Mouse (Mus musculus) ES-Bruce4 (cell line): Measurements from ENCODE around the gene Erc2.

Experiments used
- CTCF ChIP-seq: IDR thresholded peaks from one replicate; pipeline ENCODE4 v1.8.1; 2011; ENCODE audit warnings: low read depth, low read length
- POLR2A ChIP-seq: IDR thresholded peaks from one replicate; pipeline ENCODE4 v1.8.1; 2011; ENCODE audit warnings: low read length; ENCODE audit not compliant: insufficient read depth

- TF ChIP-seq CTCF (no peak), POLR2A (no peak)
These were observed 701.5 kb downstream of the Erc2 start for GRCm38 (mm10) chr14:28323727-28324126.
